Mouse (Mus musculus) liver, embryonic 15.5 days (tissue): ENCODE results near the gene Zkscan14. TPM values are rescaled to one million over a fixed set of nuclear protein-coding genes. Genes with fewer than 3 reads are reported as not detected.

Source experiments
- ATAC-seq: fragments of 200-750 bp; cut with Nextera tagmentation; 2 replicates; pipeline ENCODE4 v1.8.0; 2017; ENCODE audit warnings: moderate number of reproducible peaks, mild to moderate bottlenecking, moderate library complexity; ENCODE audit not compliant: insufficient read depth
- H3K27ac ChIP-seq: fragments of 300-500 bp; sonication (generic); replicated peaks from 2 replicates; pipeline ENCODE4 v1.5.1; 2015; ENCODE audit warnings: mild to moderate bottlenecking, inconsistent platforms
- H3K27me3 ChIP-seq: fragments of 300-500 bp; sonication (generic); 2 replicates; pipeline ENCODE4 v1.6.1; 2015; ENCODE audit warnings: mild to moderate bottlenecking, inconsistent platforms
- H3K36me3 ChIP-seq: fragments of 300-500 bp; sonication (generic); replicated peaks from 2 replicates; pipeline ENCODE4 v1.6.1; 2015; ENCODE audit warnings: moderate library complexity, mild to moderate bottlenecking, inconsistent platforms
- H3K4me1 ChIP-seq: fragments of 300-500 bp; sonication (generic); replicated peaks from 2 replicates; pipeline ENCODE4 v1.6.1; 2015; ENCODE audit warnings: inconsistent platforms
- H3K4me2 ChIP-seq: fragments of 300-500 bp; sonication (generic); 2 replicates; pipeline ENCODE4 v1.6.1; 2015; ENCODE audit warnings: moderate library complexity, mild to moderate bottlenecking, inconsistent platforms
- H3K4me3 ChIP-seq: fragments of 300-500 bp; sonication (generic); replicated peaks from 2 replicates; pipeline ENCODE4 v1.5.1; 2015; ENCODE audit warnings: mild to moderate bottlenecking, inconsistent platforms
- H3K9ac ChIP-seq: fragments of 300-500 bp; sonication (generic); 2 replicates; pipeline ENCODE4 v1.6.1; 2015; ENCODE audit warnings: moderate library complexity, mild to moderate bottlenecking, inconsistent platforms
- H3K9me3 ChIP-seq: fragments of 300-500 bp; sonication (generic); replicated peaks from 2 replicates; pipeline ENCODE4 v1.6.1; 2016; ENCODE audit warnings: inconsistent platforms
- WGBS: fragments of 180-500 bp; shearing (Covaris S2); methylation state at CpG from one replicate; pipeline ENCODE4 v1.1.7; 2015; ENCODE audit warnings: mixed read lengths; ENCODE audit not compliant: insufficient replicate concordance; 5-methylcytosine and 5-hydroxymethylcytosine counted together
- polyA plus RNA-seq: library from polyadenylated mRNA; unstranded; fragments of >200 nt; fragmentation: Nextera tagmentation; extraction: Ambion mirVana; gene quantifications from 2 replicates; pipeline ENCODE4 v1.2.1, GENCODE M21; 2015

Gene Zkscan14
- polyA plus RNA-seq, 1 experiment from 2014 or later = 8.8 TPM

DNA sequence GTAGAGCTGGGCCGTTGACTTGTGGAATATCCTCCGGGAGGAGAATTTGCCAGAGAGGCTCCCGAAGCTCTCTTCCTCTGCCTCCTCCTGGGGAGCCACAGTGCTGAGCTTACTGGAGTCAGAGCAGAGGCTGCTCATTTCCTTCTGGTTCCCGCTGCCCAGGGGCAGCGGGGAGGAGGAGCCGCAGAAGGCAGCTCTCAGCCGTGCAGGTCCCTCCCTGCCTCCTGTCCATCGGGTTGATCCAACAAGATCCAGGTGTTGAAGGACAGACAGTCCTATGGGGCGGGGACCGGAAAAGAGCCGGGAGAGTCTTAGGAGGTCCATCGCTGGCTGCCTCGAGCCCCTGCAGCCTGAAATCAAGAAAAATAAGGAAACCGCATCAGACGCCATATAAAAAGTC lies 36.5 kb downstream of the Zkscan14 start:
- WGBS = 86% methylated on average over 15 of the region's 15 CpGs
- no peaks in the 10 kb centered on the region for H3K27me3 ChIP-seq
- no peaks in the 10 kb centered on the region for H3K9me3 ChIP-seq
- no peak overlapping the region for H3K27ac ChIP-seq
- no peak overlapping the region for H3K4me3 ChIP-seq
- no peak overlapping the region for H3K9ac ChIP-seq
- peak overlapping the region; percentile 7; the same call in 1 of the 2 replicates for H3K4me2 ChIP-seq
- H3K36me3 ChIP-seq = peaks cover 52% of the 10 kb centered on the region
- ATAC-seq = no peak
- H3K4me1 ChIP-seq = peaks cover 44% of the 10 kb centered on the region

DNA sequence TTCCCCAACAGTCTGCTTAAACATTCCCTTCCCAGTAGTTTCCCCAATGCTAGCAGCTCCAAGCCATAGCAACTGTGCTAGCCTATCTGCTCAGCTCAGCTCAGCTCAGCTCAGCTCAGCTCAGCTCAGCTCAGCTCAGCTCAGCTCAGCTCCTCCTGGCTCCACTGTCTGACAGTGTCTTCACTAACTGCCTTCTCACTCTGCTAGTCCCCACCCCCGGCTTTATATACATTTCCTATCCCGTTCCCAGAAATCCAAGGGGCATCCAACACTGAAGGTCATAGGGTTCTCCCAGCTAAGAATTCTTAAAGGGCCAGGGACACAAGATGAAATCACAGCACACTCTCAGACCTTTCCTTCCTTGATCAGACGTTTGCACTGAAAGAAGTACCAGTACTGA lies 37.0 kb downstream of the Zkscan14 start:
- WGBS = 63% methylated on average over 3 of the region's 3 CpGs
- H3K36me3 ChIP-seq = peaks cover 55% of the 10 kb centered on the region

DNA sequence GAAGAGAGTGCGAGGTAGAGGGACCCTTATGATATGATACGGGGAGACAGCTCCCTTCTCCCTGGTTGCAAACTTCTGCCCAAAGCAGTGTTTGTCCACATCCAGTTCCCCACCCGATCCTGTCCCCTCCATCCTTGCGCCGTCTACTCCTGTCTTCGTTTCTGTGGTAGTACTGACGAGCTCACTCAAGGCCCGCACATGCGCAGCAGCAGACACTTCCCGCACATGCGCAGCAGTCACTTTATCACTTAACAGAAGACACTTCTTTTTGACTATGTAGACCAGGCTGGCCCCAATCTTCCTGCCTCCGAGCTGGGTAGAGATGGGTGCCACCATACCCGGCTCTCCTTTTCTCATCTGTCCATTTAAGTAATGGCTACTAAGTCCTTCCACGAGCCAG lies 40.3 kb downstream of the Zkscan14 start:
- peaks cover 82% of the 10 kb centered on the region for H3K36me3 ChIP-seq
- no peak overlapping the region for H3K9ac ChIP-seq
- no peak overlapping the region for H3K4me3 ChIP-seq
- no peak for ATAC-seq
- 86% methylated on average over 14 of the region's 14 CpGs for whole genome bisulfite sequencing
- H3K9me3 ChIP-seq = no peaks in the 10 kb centered on the region
- H3K4me1 ChIP-seq = peaks cover 20% of the 10 kb centered on the region
- H3K4me2 ChIP-seq = no peak overlapping the region
- no peaks in the 10 kb centered on the region for H3K27me3 ChIP-seq
- no peak overlapping the region for H3K27ac ChIP-seq

More for the DNA sequence above, 37.0 kb downstream of the Zkscan14 start:
- peak overlapping the region; percentile 7; the same call in 1 of the 2 replicates for H3K4me2 ChIP-seq
- H3K4me1 ChIP-seq = peaks cover 43% of the 10 kb centered on the region
- no peak overlapping the region for H3K4me3 ChIP-seq
- no peaks in the 10 kb centered on the region for H3K9me3 ChIP-seq
- no peak for ATAC-seq
- H3K27me3 ChIP-seq = no peaks in the 10 kb centered on the region
- H3K27ac ChIP-seq = no peak overlapping the region
- H3K9ac ChIP-seq = no peak overlapping the region

DNA sequence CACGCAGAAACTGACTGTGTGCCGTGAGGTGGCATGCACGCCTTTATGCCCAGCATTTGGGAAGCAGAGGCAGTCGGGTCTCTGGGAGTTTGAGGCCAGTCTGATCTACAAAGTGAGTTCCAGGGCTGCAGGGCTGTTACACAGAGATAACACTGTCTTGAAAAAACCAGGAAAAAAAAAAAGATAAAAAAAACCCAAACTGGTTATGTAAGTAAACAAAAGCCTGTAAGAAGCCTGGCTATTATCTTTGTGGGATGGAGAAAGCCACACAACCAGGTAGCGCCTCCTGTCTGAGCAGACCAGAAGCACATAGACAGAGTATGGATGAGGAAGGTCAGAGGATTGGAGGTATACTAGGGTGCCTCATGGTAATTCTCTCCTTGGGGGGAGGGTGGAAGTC lies 49.0 kb downstream of the Zkscan14 start:
- 35% methylated on average over 5 of the region's 5 CpGs for WGBS
- ATAC-seq = peak; percentile 51
- Histone ChIP-seq H3K4me3 (no peak overlapping the region), H3K9ac (no peak overlapping the region), H3K27me3 (no peaks in the 10 kb centered on the region), H3K4me2 (no peak overlapping the region), H3K27ac (peak overlapping the region; percentile 52), H3K36me3 (peaks cover 92% of the 10 kb centered on the region), H3K4me1 (peaks cover 46% of the 10 kb centered on the region), H3K9me3 (no peaks in the 10 kb centered on the region)

DNA sequence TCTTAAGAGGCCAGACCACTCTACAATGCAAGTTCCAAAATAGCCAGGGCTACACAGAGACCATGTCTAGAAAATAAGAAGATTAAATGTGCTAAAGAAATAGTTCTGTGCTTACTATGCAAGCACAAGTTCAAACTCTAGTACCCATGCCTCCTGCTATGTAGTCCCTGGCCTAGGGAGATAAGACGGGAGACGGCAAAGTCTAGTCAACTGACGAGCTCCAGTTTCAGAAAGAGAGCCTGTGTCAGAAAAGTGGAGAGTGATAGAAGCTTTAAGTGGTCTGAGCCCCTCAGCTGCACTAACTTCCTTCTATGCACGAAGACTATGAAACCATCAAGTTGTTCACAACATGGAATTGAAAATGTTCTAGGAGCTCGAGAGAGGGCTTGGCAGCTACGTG lies 52.4 kb downstream of the Zkscan14 start:
- H3K4me2 ChIP-seq = no peak overlapping the region
- H3K27ac ChIP-seq = peak overlapping the region; percentile 45; the same call in 1 of the 2 replicates
- peaks cover 49% of the 10 kb centered on the region for H3K4me1 ChIP-seq
- no peaks in the 10 kb centered on the region for H3K27me3 ChIP-seq
- peak; percentile 40; the same call in 1 of the 2 replicates for ATAC-seq
- H3K9ac ChIP-seq = no peak overlapping the region
- no peak overlapping the region for H3K4me3 ChIP-seq
- peaks cover 98% of the 10 kb centered on the region for H3K36me3 ChIP-seq
- 34% methylated on average over 6 of the region's 6 CpGs for WGBS
- no peaks in the 10 kb centered on the region for H3K9me3 ChIP-seq

DNA sequence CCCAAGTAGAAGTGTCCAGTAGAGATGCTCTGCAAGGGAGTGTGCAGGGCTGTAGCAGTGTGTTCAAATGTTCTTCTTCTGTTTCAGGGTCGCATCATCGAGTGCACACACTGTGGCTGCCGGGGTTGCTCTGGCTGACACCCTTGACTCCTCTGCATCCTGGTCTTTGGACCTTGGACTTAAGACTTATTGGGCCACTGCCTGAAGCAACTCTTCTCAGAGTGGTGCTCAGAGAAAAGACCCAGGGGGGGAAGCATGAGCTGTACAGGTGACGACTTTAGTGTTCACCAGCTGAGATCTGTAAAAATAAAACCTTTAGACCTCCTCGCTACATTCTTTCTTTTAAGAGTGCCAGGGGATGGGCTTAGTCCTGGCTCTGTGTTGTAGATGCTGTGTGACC lies 53.9 kb downstream of the Zkscan14 start:
- Histone ChIP-seq H3K4me3 (no peak overlapping the region), H3K27ac (no peak overlapping the region), H3K36me3 (peaks cover 100% of the 10 kb centered on the region), H3K4me2 (no peak overlapping the region), H3K9ac (no peak overlapping the region), H3K9me3 (no peaks in the 10 kb centered on the region), H3K27me3 (no peaks in the 10 kb centered on the region), H3K4me1 (peaks cover 38% of the 10 kb centered on the region)
- no peak for ATAC-seq
- WGBS = 77% methylated on average over 5 of the region's 5 CpGs

Other genes with a start within 250 kb of the Zkscan14 start
- 2.0 and 2.3 TPM in 2 replicates for gene Smurf1, start 236.0 kb downstream of the Zkscan14 start, polyA plus RNA-seq
- gene Gm4871, start 169.1 kb downstream of the Zkscan14 start, polyA plus RNA-seq = not detected in 2 replicates
- not detected in 2 replicates for gene 1700018F24Rik, start 158.9 kb downstream of the Zkscan14 start, polyA plus RNA-seq
- gene Arpc1a, start 118.0 kb downstream of the Zkscan14 start, polyA plus RNA-seq = 54.2 and 55.3 TPM in 2 replicates
- 0.10 TPM in 1 of 2 replicates, not detected in the other for gene Kpna7, start 117.8 kb downstream of the Zkscan14 start, polyA plus RNA-seq
- 185 and 195 TPM in 2 replicates for gene Arpc1b, start 87.7 kb downstream of the Zkscan14 start, polyA plus RNA-seq
- gene Pdap1, start 61.6 kb downstream of the Zkscan14 start, polyA plus RNA-seq = 28.8 and 36.5 TPM in 2 replicates
- gene Bud31, start 61.5 kb downstream of the Zkscan14 start, polyA plus RNA-seq = 121 and 128 TPM in 2 replicates
- 7.7 and 8.8 TPM in 2 replicates for gene Ptcd1, start 34.8 kb downstream of the Zkscan14 start, polyA plus RNA-seq
- 24.4 and 25.1 TPM in 2 replicates for gene Cpsf4, start 34.7 kb downstream of the Zkscan14 start, polyA plus RNA-seq
- gene Atp5j2, start 9.8 kb downstream of the Zkscan14 start, polyA plus RNA-seq = 406 and 457 TPM in 2 replicates
- gene Zkscan5, start 2.7 kb upstream of the Zkscan14 start, polyA plus RNA-seq = 3.6 and 3.7 TPM in 2 replicates
- gene Zfp655, start 29.8 kb upstream of the Zkscan14 start, polyA plus RNA-seq = 17.8 and 18.0 TPM in 2 replicates
- 0.13 and 0.14 TPM in 2 replicates for gene Zscan25, start 78.6 kb upstream of the Zkscan14 start, polyA plus RNA-seq
- gene Cyp3a57, start 143.4 kb upstream of the Zkscan14 start, polyA plus RNA-seq = 0.07 TPM in 1 of 2 replicates, not detected in the other